Mouse (Mus musculus): ENCODE measurements around the gene Il25. TPM values are rescaled to one million over a fixed set of nuclear protein-coding genes. Genes with fewer than 3 reads are reported as not detected.

The Il25 gene
- polyA plus RNA-seq, 1 experiment: 0.27 TPM

DNA sequence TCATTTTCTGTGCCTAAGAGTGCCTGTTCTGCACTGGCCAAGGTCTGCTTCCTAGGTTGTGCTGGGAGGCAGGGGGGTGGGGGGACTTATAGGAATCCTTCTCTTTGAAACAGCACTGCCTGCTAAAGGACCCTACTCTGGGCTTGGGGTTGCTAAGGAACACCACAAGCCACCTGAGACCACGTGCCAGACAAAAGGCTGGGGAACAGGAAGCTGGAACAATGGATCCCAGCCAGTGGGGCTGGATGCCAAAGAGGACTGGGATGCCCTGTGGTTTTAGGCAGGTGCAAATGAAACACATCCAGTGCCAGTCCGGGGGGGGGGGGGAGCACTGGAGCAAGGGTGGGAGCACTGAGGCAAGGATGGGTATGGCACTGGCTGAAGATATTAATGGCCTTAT, 2.1 kb upstream of the Il25 start:
- TF ChIP-seq CTCF (IDR thresholded peaks at IDR 0.05; ENCODE audit: borderline replicate concordance, extremely low read depth, insufficient read depth, insufficient read length): no peak
- TF ChIP-seq POLR2A (IDR thresholded peaks at IDR 0.05; ENCODE audit: borderline replicate concordance, extremely low read depth, insufficient read depth, insufficient read length, poor library complexity, severe bottlenecking): no peak

DNA sequence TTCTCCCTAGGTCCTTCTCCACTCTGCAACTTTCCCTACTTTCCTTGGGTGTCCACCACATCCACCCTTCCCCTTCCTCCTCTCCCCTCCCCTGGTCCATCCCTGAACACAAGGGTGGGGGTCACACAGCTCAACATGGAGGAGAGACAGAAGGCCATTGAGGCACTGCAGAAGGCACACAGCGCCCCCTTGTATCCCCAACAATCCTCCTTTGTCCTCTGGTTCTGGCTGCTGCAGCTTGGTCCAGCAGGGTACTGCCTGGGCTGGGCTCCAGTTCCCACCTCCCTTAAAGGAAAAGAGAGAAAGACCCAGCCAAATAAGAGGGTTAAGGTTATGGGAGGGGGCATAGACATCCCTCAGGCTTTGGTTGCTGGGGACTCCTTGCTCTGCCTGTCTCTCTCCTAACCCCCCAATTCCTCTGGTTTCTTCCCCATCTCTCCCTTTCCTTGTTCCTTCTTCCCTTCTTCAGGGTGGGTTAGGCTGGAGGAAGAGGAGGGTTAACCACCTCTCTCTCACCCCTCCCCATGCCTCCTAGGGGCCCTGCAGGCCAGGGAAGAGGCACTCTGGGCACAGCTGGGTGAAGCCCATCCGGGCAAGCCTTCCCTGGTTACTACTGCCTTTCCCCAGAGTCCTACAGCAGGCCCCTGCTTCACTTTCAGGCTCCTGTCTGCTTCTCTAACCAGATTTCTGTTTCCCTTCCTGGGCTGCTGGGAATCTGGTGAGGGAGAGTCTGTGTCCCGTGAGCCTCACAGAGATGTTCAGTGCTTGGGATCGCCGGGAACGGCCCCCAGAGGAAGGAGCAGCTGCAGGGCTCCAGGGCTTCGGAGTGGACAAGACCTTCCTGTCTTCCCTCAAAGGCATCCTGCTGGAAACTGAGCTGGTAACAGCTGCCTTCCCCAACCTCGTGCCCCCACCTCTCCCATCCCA, 3.7 kb downstream of the Il25 start, which contains the start of gene Cmtm5:
TSS of gene Cmtm5 (plus strand) at position 358 of the 927 bp plus-strand sequence.
- DNase-seq (ENCODE audit: low read depth): peak; percentile 77

More for the DNA sequence above, 2.1 kb upstream of the Il25 start:
- peak; percentile 70 for DNase-seq (ENCODE audit: low read depth)

DNA sequence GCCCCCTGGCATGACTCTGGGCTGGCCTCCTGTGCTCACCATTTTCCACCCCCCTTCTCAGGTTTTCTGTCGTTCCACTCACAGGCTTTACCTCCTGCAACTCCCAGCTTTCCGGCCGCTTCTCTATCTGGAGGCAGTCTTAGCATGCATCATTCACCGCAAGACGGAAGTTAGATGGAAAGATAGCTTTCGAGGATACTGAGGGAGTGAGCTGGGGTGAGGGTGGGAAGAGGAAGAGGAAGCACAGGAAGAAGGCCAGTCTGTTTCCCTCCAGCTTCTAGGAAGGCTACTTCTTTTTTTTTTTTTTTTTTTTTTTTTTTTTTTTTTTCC, 4.3 kb downstream of the Il25 start:
- DNase-seq (ENCODE audit: low read depth): no peak
- TF ChIP-seq POLR2A (IDR thresholded peaks at IDR 0.05; ENCODE audit: borderline replicate concordance, extremely low read depth, insufficient read depth, insufficient read length, poor library complexity, severe bottlenecking) (no peak), CTCF (IDR thresholded peaks at IDR 0.05; ENCODE audit: borderline replicate concordance, extremely low read depth, insufficient read depth, insufficient read length) (no peak)

More for the DNA sequence above, 3.7 kb downstream of the Il25 start, which contains the start of gene Cmtm5:
- TF ChIP-seq POLR2A (IDR thresholded peaks at IDR 0.05; ENCODE audit: borderline replicate concordance, extremely low read depth, insufficient read depth, insufficient read length, poor library complexity, severe bottlenecking) (no peak), CTCF (IDR thresholded peaks at IDR 0.05; ENCODE audit: borderline replicate concordance, extremely low read depth, insufficient read depth, insufficient read length) (no peak)

DNA sequence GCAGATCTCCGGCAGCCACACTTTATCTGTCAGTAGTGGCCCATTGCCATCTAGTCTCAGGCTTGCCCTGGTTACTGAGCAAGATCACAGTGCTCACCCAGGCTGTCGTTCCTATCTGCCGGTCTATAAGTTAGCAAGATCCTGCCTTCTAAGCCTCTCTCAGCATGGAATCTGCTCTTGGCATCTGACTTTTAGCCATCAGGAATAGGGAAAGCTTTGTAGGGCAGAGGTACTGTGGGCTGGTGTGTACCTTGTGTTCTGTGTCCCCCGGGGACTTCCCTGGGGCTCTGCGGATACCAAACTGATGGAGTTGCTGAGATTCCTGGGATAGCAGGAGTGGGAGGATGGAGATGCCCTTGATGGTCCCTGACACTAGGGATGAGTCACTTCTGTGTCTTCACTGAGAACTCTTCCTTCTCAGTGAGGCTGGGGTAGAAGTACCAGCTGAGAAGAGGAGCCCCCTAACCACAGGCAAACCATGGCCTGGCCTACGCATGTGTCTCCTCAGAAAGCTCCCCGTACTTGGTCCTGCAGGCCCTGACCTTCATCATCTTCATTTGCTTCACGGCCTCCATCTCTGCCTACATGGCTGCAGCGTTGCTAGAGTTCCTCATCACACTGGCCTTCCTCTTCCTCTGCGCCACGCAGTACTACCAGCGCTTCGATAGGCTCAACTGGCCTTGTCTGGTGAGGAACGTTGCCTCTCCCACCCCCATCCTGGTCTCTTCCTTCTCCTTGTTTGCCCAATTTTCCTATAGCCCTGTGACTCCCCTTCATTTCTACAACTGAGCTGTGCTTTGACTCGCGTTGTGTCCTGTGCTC, 5.1 kb downstream of the Il25 start:
- DNase-seq (ENCODE audit: low read depth): no peak
- TF ChIP-seq POLR2A (IDR thresholded peaks at IDR 0.05; ENCODE audit: borderline replicate concordance, extremely low read depth, insufficient read depth, insufficient read length, poor library complexity, severe bottlenecking): no peak
- TF ChIP-seq CTCF (IDR thresholded peaks at IDR 0.05; ENCODE audit: borderline replicate concordance, extremely low read depth, insufficient read depth, insufficient read length): no peak

DNA sequence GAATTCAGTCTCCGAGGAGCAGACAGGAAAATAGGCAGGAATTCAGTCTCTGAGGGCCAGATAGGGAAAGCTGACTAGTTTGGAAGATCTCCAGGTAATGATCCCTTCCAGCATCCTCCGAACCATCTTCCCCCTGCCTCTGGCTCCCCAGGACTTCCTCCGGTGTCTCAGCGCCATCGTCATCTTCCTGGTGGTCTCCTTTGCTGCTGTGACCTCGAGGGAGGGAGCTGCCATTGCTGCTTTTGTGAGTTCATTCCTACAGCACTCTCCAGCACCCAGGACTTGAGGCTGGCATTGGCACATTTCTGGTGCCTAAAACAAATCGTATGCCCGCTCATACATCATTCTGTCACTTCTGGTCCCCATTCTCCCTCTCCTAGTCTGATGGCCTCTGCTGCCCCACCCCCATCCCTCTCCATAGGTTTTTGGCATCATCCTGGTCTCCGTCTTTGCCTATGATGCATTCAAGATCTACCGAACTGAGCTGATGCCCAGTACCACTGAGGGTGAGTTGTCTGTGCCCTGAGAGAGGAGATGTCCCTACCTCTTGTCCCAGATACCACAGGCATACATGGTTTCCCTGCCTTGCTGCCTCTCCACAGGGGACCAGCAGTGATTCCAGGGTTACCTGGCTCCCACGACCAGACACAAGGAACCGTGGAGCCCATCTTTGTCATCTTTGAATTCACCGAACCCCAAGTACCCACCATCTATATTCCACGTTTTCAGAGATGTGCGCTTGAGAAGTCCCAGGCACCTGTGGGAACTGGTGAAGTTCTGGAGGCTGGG, 6.1 kb downstream of the Il25 start:
- DNase-seq (ENCODE audit: low read depth): no peak
- TF ChIP-seq CTCF (IDR thresholded peaks at IDR 0.05; ENCODE audit: borderline replicate concordance, extremely low read depth, insufficient read depth, insufficient read length): no peak
- no peak for TF ChIP-seq POLR2A (IDR thresholded peaks at IDR 0.05; ENCODE audit: borderline replicate concordance, extremely low read depth, insufficient read depth, insufficient read length, poor library complexity, severe bottlenecking)

DNA sequence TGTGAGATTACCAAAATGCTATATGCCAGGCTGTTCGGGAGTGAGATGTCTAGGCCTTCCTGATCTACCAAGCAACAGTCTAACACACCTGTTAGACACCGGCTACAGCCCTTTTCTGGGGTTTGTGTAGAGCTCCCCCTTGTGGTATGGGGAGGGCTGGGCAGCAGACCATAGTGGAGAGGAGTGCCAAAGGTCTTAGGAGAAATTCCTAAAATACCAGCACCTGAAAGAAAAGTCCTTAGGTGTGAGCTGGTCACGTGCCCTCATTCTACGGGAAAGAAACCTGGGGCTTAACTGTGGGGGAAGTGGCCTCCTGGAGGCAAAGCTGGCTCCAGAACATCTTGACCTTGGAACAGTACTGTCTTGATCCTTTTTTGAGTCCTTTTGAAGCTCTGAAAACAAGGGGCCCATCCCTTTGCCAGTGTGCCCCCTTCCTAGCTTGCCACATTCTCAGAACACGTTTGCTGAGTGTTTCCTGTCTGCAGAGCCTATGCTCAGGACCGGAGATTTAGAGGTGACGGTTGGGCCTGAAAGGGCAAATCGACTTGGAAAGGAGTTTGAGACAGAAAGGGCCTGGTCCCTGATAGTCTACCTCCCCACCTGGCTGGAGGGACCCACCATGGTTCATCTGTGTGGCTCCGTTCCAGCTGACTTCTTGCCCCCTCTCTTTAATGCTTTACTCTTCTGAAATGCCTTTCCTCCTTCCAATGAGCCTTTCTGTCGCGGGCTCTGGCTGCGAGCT, 7.1 kb downstream of the Il25 start:
- peak; percentile 73 for TF ChIP-seq CTCF (IDR thresholded peaks at IDR 0.05; ENCODE audit: borderline replicate concordance, extremely low read depth, insufficient read depth, insufficient read length)
- no peak for TF ChIP-seq POLR2A (IDR thresholded peaks at IDR 0.05; ENCODE audit: borderline replicate concordance, extremely low read depth, insufficient read depth, insufficient read length, poor library complexity, severe bottlenecking)
- peak; percentile 61 for DNase-seq (ENCODE audit: low read depth)

DNA sequence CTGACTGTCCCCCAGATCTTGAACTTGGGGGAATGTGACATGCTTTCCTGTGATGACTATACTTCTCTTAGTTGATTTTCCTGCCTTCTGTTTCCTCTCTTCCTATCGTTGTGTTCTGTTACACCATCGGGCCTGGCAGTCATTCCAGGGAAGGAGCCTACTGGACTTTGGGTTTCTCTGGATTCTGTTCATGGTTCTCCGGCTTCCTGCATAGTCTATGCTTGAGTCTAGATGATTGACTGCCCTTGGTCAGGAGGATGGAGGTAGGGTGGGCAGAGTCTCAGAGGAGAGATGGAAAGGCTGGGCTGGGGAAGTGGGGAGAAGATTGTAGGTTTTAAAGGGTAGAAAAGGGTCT, 7.7 kb downstream of the Il25 start:
- TF ChIP-seq CTCF (IDR thresholded peaks at IDR 0.05; ENCODE audit: borderline replicate concordance, extremely low read depth, insufficient read depth, insufficient read length) (no peak), POLR2A (IDR thresholded peaks at IDR 0.05; ENCODE audit: borderline replicate concordance, extremely low read depth, insufficient read depth, insufficient read length, poor library complexity, severe bottlenecking) (no peak)
- DNase-seq (ENCODE audit: low read depth): no peak

DNA sequence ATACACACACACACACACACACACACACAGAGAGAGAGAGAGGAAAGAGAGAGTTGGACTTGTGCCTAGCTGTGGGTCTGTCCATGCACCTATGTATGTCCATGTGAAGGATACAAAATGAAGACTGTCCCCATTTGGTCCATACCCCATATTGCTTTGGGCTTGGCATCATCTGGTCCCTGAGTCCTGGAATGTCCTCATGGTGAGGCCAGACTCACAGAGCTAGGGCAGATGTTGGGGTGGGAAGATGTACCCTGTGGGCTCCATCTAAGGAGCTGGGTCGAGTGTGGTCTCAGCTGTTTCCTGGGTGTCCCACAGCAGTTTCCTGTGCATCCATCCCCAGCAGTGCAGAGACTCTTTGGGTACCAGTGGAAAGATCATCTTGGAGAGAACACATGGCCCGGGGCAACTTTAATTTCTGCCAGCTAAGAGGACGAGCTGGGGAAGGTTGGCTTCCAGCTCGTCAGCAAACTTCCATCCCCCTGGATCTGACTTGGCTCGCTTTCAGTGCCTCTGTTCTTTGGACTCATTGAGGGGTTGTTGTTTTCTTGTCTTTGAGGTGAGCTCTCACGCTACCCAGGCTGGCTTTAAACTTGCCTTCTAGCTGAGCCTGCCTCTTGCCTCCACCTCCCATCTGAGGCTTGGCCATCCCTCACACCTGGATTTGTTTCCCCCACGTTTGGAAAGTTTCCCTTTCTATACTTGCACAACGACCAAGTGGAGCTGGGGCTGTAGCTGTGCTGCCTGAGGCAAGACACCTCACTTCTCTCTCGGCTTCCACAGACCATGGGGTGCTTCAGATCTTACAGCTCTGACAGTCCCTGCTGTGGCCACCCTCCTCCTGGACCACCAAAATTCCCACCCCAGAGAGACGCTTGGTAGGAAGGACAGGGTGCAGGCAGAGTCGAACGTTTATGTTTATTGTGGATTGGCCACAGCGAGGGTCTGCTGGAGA, 8.8 kb downstream of the Il25 start:
- TF ChIP-seq CTCF (IDR thresholded peaks at IDR 0.05; ENCODE audit: borderline replicate concordance, extremely low read depth, insufficient read depth, insufficient read length) (no peak), POLR2A (IDR thresholded peaks at IDR 0.05; ENCODE audit: borderline replicate concordance, extremely low read depth, insufficient read depth, insufficient read length, poor library complexity, severe bottlenecking) (no peak)
- DNase-seq (ENCODE audit: low read depth): no peak

DNA sequence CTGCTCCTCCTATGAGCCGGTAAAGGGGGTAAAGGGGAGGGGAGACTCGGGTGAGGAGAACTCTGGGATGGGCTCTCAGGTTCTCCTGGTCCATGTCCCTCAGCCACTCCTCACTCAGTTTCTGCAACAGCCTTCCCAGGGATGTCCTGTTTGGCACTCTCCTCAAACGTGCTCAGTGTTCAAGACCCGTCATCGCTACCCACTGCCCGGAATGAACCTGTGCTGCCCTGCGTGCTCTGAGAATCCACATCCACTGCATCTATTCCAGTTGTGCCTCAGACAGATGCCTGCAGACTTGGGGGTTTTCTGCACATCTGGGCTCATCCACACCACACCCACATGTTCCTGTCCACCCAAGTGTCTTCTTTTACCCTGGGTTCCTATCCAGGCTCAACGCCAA, 10.0 kb downstream of the Il25 start:
- DNase-seq (ENCODE audit: low read depth): no peak
- TF ChIP-seq CTCF (IDR thresholded peaks at IDR 0.05; ENCODE audit: borderline replicate concordance, extremely low read depth, insufficient read depth, insufficient read length) (no peak), POLR2A (IDR thresholded peaks at IDR 0.05; ENCODE audit: borderline replicate concordance, extremely low read depth, insufficient read depth, insufficient read length, poor library complexity, severe bottlenecking) (no peak)
